Mouse (Mus musculus) kidney, postnatal 4 days (tissue): ENCODE measurements around the gene Olfr1240.

Source experiments
- DNase-seq, 2 experiments: peaks; one replicate each; pipeline ENCODE4 v3.0.0; 2021; ENCODE audit warnings: mixed read lengths in 2 of 2

Olfr1240 gene

GRCm38 (mm10) chr2:89442900-89443299 is at the start of gene Olfr1240:
Gene Olfr1240 (minus strand): TSS chr2:89443000.
- DNase-seq, result no peak

- no peak for DNase-seq
Measured at GRCm38 (mm10) chr2:89487026-89487425, 44.2 kb upstream of the Olfr1240 start, which contains the start of gene Olfr1241. Gene Olfr1241 (minus strand): TSS chr2:89487126.

GRCm38 (mm10) chr2:89420307-89420706 is 22.5 kb downstream of the Olfr1240 start, which contains the start of gene Olfr1239:
Gene Olfr1239 (minus strand): TSS chr2:89420407.
- no peak for DNase-seq

GRCm38 (mm10) chr2:89414557-89414956 is 28.2 kb downstream of the Olfr1240 start:
- no peak for DNase-seq

GRCm38 (mm10) chr2:89409576-89409975 is 33.2 kb downstream of the Olfr1240 start, which contains the start of gene Olfr1238:
Gene Olfr1238 (minus strand): TSS chr2:89409676.
- DNase-seq, result no peak

GRCm38 (mm10) chr2:89400882-89401281 is 41.9 kb downstream of the Olfr1240 start:
- no peak for DNase-seq
